Mouse (Mus musculus): ENCODE data around the gene Nelfb.

Nelfb gene

DNA sequence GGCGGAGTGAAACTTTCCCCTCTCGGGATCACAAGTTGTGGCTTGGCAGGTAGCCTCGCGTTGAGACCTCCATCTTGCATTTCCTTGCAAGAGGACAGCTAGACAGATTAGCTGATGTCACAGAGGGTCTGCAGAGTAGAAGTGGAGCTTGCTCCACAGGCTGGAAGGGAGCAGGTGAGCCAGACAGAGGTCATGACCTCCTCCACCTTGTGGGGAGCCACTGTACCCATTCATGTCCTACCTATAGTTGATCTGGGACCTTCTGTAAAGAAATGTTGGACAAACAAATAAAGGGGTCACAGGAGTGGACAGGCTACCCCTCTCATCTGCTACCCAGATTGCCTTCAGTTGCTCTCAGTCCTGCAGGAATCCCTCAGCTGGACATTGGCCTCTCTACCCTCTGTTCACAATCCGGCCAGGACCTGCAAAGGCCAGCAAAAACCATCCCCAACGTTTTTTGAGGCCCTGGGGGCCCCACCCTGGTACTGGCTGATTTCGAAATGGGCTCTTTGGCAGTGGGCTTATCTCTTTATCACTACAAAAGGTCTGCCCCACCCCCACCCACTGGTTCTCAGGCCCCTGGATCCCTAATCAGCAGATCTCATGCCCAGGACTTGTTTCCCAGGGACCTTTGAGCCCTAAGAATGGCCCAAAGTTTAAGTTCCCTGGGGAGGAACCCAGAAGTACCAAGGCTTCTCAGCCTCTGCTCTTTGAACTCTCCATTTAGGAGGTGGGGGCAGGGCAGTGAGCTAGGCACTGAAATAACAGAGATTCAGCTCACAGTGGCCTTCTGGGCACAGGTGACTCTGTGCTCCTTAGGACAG lies 36.2 kb downstream of the Nelfb start:
- DNase-seq, result peak in 1 of 2 experiments; percentile 67

GRCm38 (mm10) chr2:25173821-25174220 lies 37.5 kb downstream of the Nelfb start:
- no peak for DNase-seq

DNA sequence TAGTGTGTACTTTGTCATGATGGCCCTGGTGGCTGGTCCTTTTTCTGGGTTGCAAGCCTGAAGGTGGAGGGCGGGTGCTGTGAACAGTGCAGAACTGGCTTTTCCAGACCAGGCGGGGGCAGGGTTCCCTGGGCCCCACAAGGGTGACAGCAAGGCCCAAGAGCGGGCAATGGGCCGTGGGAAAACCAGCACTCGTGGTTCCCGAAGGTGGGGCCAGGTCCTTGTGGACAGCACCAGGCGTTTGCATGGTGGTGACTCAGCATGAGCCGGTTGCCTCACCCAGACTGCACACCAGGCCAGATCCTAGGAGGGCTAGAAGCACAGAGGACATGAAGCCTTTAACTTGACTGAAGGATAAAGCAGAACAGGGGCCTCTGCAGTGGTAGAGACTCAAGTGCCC lies 38.7 kb downstream of the Nelfb start:
- peak in 1 of 2 experiments; percentile 62 for DNase-seq

DNA sequence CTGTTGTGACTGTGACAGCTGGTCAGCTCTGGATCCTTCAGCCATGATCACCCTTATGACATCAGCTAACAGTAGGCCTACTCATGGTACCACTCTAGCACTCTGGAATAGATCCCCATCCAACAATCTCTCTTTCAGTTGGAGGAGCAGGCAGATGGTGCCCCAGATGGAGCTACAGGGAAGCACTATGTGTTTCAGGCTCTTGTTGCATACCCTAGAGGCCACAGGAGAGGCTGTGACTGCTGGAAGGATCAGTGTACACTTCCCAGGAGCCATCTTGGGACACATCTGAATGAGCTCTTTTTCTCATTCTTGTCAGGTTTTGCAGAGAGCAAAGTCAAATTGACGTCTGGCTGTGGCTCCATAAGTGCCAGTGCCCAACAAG lies 39.5 kb downstream of the Nelfb start:
- DNase-seq, result no peak

GRCm38 (mm10) chr2:25171101-25171768 lies 40.1 kb downstream of the Nelfb start:
- no peak for DNase-seq

GRCm38 (mm10) chr2:25170326-25171100 lies 40.8 kb downstream of the Nelfb start:
- no peak for DNase-seq

GRCm38 (mm10) chr2:25169778-25170177 lies 41.5 kb downstream of the Nelfb start:
- DNase-seq, result peak in 1 of 2 experiments; percentile 43

DNA sequence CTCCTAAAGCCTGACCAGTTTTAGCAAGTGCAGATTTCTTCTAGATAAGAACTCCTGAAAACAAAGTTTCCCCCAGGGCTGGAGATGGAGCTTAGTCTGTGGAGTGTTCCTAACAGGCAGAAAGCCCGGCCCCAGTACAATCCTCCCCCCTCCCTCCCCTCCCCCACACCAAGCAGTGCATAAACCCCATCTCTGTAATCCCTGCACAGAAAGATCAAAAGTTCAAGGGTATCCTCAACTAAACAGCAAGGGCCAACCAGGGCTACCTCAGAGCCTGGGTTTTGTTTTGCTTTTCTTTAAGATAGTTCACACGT lies 42.7 kb downstream of the Nelfb start:
- no peak for DNase-seq

- peak; percentile 88 to 93 for DNase-seq
Measured at GRCm38 (mm10) chr2:25167919-25168664, 43.2 kb downstream of the Nelfb start.

DNA sequence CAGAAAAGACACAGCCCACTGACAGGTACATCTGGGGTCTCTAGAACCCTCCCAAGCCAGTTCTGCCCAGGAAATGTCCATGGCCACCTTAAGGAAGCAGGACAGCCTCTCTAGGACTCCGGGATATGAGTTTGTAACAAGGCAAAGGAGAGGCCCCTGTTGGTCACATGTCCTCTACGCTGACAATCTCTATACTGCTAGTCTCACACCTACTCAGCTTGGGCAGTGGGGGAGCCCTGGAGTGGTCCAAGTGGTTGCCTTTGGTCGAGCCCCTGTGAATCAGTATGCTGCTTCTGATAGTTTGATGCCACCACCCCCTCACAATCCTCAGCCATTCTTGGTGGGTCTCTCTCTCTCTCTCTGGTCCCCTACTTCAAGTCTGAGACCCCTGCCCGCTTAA lies 43.8 kb downstream of the Nelfb start:
- DNase-seq, result peak in 1 of 2 experiments; percentile 50

GRCm38 (mm10) chr2:25157655-25158054 lies 53.6 kb downstream of the Nelfb start:
- DNase-seq, result peak; percentile 49 to 67

- DNase-seq, result no peak
Measured at GRCm38 (mm10) chr2:25156990-25157389, 54.3 kb downstream of the Nelfb start.

GRCm38 (mm10) chr2:25156177-25156576 lies 55.1 kb downstream of the Nelfb start:
- no peak for DNase-seq

GRCm38 (mm10) chr2:25151280-25151956 lies 59.9 kb downstream of the Nelfb start:
- DNase-seq, result no peak

All from kidney, postnatal 4 days (tissue).